8 mouse cellular contexts compared by ENCODE assay signal in the genomic region with DNA sequence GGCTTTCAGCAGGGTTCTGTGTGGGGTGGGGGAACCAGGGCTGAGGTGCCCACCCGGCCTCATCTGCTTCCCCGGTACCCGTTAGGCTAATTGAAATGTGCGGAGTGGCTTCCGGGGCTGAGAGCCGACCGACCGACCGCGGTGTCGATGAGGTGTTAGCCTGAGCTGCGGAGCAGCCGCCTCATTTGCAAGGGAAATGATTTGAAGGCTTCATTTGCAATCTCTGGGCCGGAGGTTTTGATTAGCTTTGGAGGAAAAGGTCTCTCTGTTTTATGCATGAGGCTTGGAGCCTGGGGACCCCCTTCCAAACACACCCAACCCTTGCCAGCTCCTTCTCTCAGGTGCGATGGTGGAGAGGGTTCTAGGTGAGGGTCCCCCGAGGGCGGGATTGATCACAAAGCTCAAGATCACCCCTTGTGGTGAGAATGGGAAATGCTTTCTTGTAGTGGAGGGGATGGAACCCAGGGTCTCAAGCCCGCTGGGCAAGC.
DNase-seq lines count a peak whose midpoint lies in the region; ATAC-seq and TF ChIP-seq lines count a peak whose summit lies in the region.

No protein-coding gene starts in this region.

- H3K79me2 ChIP-seq in CH12.LX (replicated peaks; ENCODE audit: control insufficient read depth, extremely low read depth, insufficient read depth, poor library complexity, severe bottlenecking) = no peaks in the 10 kb centered on the region

- peak overlapping the region; percentile 60 for H3K4me2 ChIP-seq in CH12.LX (ENCODE audit: insufficient read depth, low read depth, poor library complexity, severe bottlenecking)
- peak overlapping the region; percentile 39 for H3K4me2 ChIP-seq in embryonic facial prominence, embryonic 13.5 days
- H3K4me2 ChIP-seq in hindbrain, embryonic 14.5 days (replicated peaks) = peak overlapping the region; percentile 41
- H3K4me2 ChIP-seq in limb, embryonic 12.5 days = peak overlapping the region; percentile 31; the same call in 1 of the 2 replicates
- H3K4me2 ChIP-seq in neural tube, embryonic 11.5 days (ENCODE audit: low read depth) = peak overlapping the region; percentile 42

- H3K4me1 ChIP-seq in CH12.LX (ENCODE audit: control insufficient read depth in 1 of 2, insufficient read depth in 2 of 2) (peaks cover 5 to 18% of the 10 kb centered on the region in 2 experiments), G1E (ENCODE audit: insufficient read depth, low read depth, low read length) (no peaks in the 10 kb centered on the region)
- H3K4me1 ChIP-seq in embryonic facial prominence, embryonic 13.5 days = peaks cover 4% of the 10 kb centered on the region; the same call in 1 of the 2 replicates
- peaks cover 20% of the 10 kb centered on the region for H3K4me1 ChIP-seq in hindbrain, embryonic 14.5 days (replicated peaks; ENCODE audit: control insufficient read depth, insufficient read depth, low read length)
- H3K4me1 ChIP-seq in limb, embryonic 12.5 days (replicated peaks) = no peaks in the 10 kb centered on the region; the same call in 1 of the 2 replicates
- peaks cover 4% of the 10 kb centered on the region; the same call in 1 of the 2 replicates for H3K4me1 ChIP-seq in neural tube, embryonic 11.5 days (ENCODE audit: control insufficient read depth, insufficient read depth, low read length)

- ATAC-seq in G1E (ENCODE audit: extremely low read depth, insufficient number of reproducible peaks, low FRiP score, poor library complexity, severe bottlenecking) = no peak
- no peak for ATAC-seq in embryonic facial prominence, embryonic 13.5 days (ENCODE audit: insufficient number of reproducible peaks, insufficient read depth, low FRiP score, low TSS enrichment, low read depth)
- ATAC-seq in hindbrain, embryonic 14.5 days (ENCODE audit: low FRiP score) = no peak
- ATAC-seq in limb, embryonic 12.5 days (ENCODE audit: insufficient number of reproducible peaks, insufficient read depth, low FRiP score, low TSS enrichment, low read depth) = no peak
- ATAC-seq in neural tube, embryonic 11.5 days (ENCODE audit: insufficient read depth, low FRiP score, low TSS enrichment) = no peak

- peak; percentile 47 for TF ChIP-seq RAD21 in CH12.LX (IDR thresholded peaks at IDR 0.05; ENCODE audit: low read depth, low read length)

- DNase-seq in CH12.LX (ENCODE audit: extremely low read depth) (peak; percentile 77), G1E (ENCODE audit: low spot score) (peak; percentile 32)
- DNase-seq in hindbrain, embryonic 14.5 days (ENCODE audit: low spot score) = peak; percentile 77
- DNase-seq in neural tube, embryonic 11.5 days (ENCODE audit: low spot score) = peak; percentile 54
- DNase-seq in ovary, postnatal 14 days (ENCODE audit: low spot score) = no peak
- DNase-seq in right cerebral cortex, postnatal 4 days = no peak

- TF ChIP-seq CTCF in CH12.LX (conservative IDR thresholded peaks at IDR 0.05 in 1 of 2, IDR thresholded peaks at IDR 0.05 in 1 of 2; ENCODE audit: low read depth in 2 of 2, low read length in 2 of 2) (peak; percentile 71 to 92), G1E (IDR thresholded peaks at IDR 0.05; ENCODE audit: low read depth, low read length) (peak; percentile 28)

- dilution Hi-C loops in CH12.LX (cut with MboI; ENCODE audit: extremely low pct_ligation_motif_present, extremely low pct_unique_long_range_greater_than_20kb, low sequenced_read_pairs) = no loop called here

- in situ Hi-C loops in CH12.LX (cut with MboI; ENCODE audit: low pct_ligation_motif_present, low pct_unique_long_range_greater_than_20kb, low sequenced_read_pairs) = no loop called here

- H3K27me3 ChIP-seq in CH12.LX (replicated peaks) (peaks cover 83% of the 10 kb centered on the region), G1E (ENCODE audit: insufficient read depth, low read length) (peaks cover 40% of the 10 kb centered on the region)
- peaks cover 39% of the 10 kb centered on the region for H3K27me3 ChIP-seq in embryonic facial prominence, embryonic 13.5 days
- H3K27me3 ChIP-seq in hindbrain, embryonic 14.5 days (ENCODE audit: control insufficient read depth, insufficient read depth, low read length) = no peaks in the 10 kb centered on the region
- peaks cover 59% of the 10 kb centered on the region for H3K27me3 ChIP-seq in limb, embryonic 12.5 days
- H3K27me3 ChIP-seq in neural tube, embryonic 11.5 days (ENCODE audit: control insufficient read depth, insufficient read depth, low read length) = peaks cover 5% of the 10 kb centered on the region; the same call in 1 of the 2 replicates

- no peak for TF ChIP-seq POLR2A in CH12.LX (IDR thresholded peaks at IDR 0.05; ENCODE audit: low read depth, low read length)

- peaks cover 22% of the 10 kb centered on the region for H3K9me3 ChIP-seq in CH12.LX (replicated peaks; ENCODE audit: low read length)
- H3K9me3 ChIP-seq in G1E (replicated peaks) = no peaks in the 10 kb centered on the region
- H3K9me3 ChIP-seq in embryonic facial prominence, embryonic 13.5 days = no peaks in the 10 kb centered on the region
- no peaks in the 10 kb centered on the region for H3K9me3 ChIP-seq in hindbrain, embryonic 14.5 days (ENCODE audit: control insufficient read depth, low read length)
- no peaks in the 10 kb centered on the region for H3K9me3 ChIP-seq in limb, embryonic 12.5 days
- no peaks in the 10 kb centered on the region for H3K9me3 ChIP-seq in neural tube, embryonic 11.5 days (ENCODE audit: control insufficient read depth, low read length)

- H3K36me3 ChIP-seq in CH12.LX (replicated peaks in 1 of 2; ENCODE audit: control insufficient read depth in 1 of 2, insufficient read depth in 1 of 2, low read length in 1 of 2) = no peaks in the 10 kb centered on the region
- H3K36me3 ChIP-seq in G1E (replicated peaks) = no peaks in the 10 kb centered on the region
- H3K36me3 ChIP-seq in embryonic facial prominence, embryonic 13.5 days = no peaks in the 10 kb centered on the region
- H3K36me3 ChIP-seq in hindbrain, embryonic 14.5 days (replicated peaks; ENCODE audit: control insufficient read depth, insufficient read depth) = no peaks in the 10 kb centered on the region
- H3K36me3 ChIP-seq in limb, embryonic 12.5 days = no peaks in the 10 kb centered on the region
- H3K36me3 ChIP-seq in neural tube, embryonic 11.5 days (ENCODE audit: control insufficient read depth, insufficient read depth, low read length) = no peaks in the 10 kb centered on the region

- no peak overlapping the region for H3K27ac ChIP-seq in CH12.LX (ENCODE audit: insufficient read depth, low read depth)
- H3K27ac ChIP-seq in embryonic facial prominence, embryonic 13.5 days = no peak overlapping the region
- H3K27ac ChIP-seq in hindbrain, embryonic 14.5 days = peak overlapping the region; percentile 49
- H3K27ac ChIP-seq in limb, embryonic 12.5 days = no peak overlapping the region
- H3K27ac ChIP-seq in neural tube, embryonic 11.5 days (ENCODE audit: low read depth, low read length) = no peak overlapping the region

- no peak overlapping the region for H3K9ac ChIP-seq in CH12.LX (ENCODE audit: insufficient read depth, low read depth)
- no peak overlapping the region for H3K9ac ChIP-seq in embryonic facial prominence, embryonic 13.5 days
- H3K9ac ChIP-seq in hindbrain, embryonic 14.5 days = peak overlapping the region; percentile 31; the same call in 1 of the 2 replicates
- no peak overlapping the region for H3K9ac ChIP-seq in limb, embryonic 12.5 days (replicated peaks)
- 0 out of 2 replicates have a peak overlapping the region, but pooled peaks have one; percentile 10 for H3K9ac ChIP-seq in neural tube, embryonic 11.5 days (ENCODE audit: low read length)

- WGBS in embryonic facial prominence, embryonic 13.5 days = 5% methylated on average over 18 of the region's 18 CpGs
- WGBS in hindbrain, embryonic 14.5 days = under 1% methylated on average over 18 of the region's 18 CpGs
- 3% methylated on average over 18 of the region's 18 CpGs for WGBS in limb, embryonic 12.5 days
- WGBS in neural tube, embryonic 11.5 days = 2% methylated on average over 18 of the region's 18 CpGs

- H3K4me3 ChIP-seq in CH12.LX (replicated peaks in 1 of 3; ENCODE audit: low read depth in 2 of 3, low read length in 2 of 3, poor library complexity in 1 of 3) = peak overlapping the region; percentile 7 to 17 (median 15)
- no peak overlapping the region for H3K4me3 ChIP-seq in G1E (ENCODE audit: low read depth, low read length)
- H3K4me3 ChIP-seq in embryonic facial prominence, embryonic 13.5 days = 0 out of 2 replicates have a peak overlapping the region, but pooled peaks have one; percentile 12
- no peak overlapping the region for H3K4me3 ChIP-seq in hindbrain, embryonic 14.5 days (replicated peaks; ENCODE audit: low read length)
- peak overlapping the region; percentile 8; the same call in 1 of the 2 replicates for H3K4me3 ChIP-seq in limb, embryonic 12.5 days (replicated peaks)
- peak overlapping the region; percentile 18; the same call in 1 of the 2 replicates for H3K4me3 ChIP-seq in neural tube, embryonic 11.5 days (ENCODE audit: low read depth, low read length)

- no peak for TF ChIP-seq EP300 in CH12.LX (IDR thresholded peaks at IDR 0.05; ENCODE audit: low read length)

TF ChIP-seq in CH12.LX, 34 proteins besides CTCF, POLR2A, EP300 and RAD21:
- TF ChIP-seq BHLHE40 (IDR thresholded peaks at IDR 0.05; ENCODE audit: low read depth, low read length) = peak; percentile 44; the same call in 1 of the 2 replicates
- TF ChIP-seq UBTF (IDR thresholded peaks at IDR 0.05; ENCODE audit: low read depth, low read length) = no peak
- no peak for TF ChIP-seq SIN3A (IDR thresholded peaks at IDR 0.05; ENCODE audit: low read length)
- TF ChIP-seq TBP (conservative IDR thresholded peaks at IDR 0.05; ENCODE audit: low read depth, low read length) = no peak
- peak; percentile 27 for TF ChIP-seq SMC3 (IDR thresholded peaks at IDR 0.05; ENCODE audit: low read depth, low read length)
- peak; percentile 21; the same call in 1 of the 2 replicates for TF ChIP-seq NRF1 (IDR thresholded peaks at IDR 0.05; ENCODE audit: low read depth, low read length)
- peak; percentile 71 for TF ChIP-seq ELF1 (IDR thresholded peaks at IDR 0.05; ENCODE audit: low read depth, low read length)
- TF ChIP-seq USF2 (conservative IDR thresholded peaks at IDR 0.05; ENCODE audit: low read depth, low read length) = no peak
- no peak for TF ChIP-seq IRF4 (IDR thresholded peaks at IDR 0.05; ENCODE audit: low read depth, low read length)
- no peak for TF ChIP-seq MAFK (IDR thresholded peaks at IDR 0.05; ENCODE audit: insufficient replicate concordance, low read length)
- no peak for TF ChIP-seq E2F4 (IDR thresholded peaks at IDR 0.05; ENCODE audit: insufficient replicate concordance, low read depth, low read length)
- TF ChIP-seq MAX (IDR thresholded peaks at IDR 0.05; ENCODE audit: low read length) = 0 out of 2 replicates have a peak, but pooled peaks have one; percentile 25
TF ChIP-seq in CH12.LX: peak in this region for 5.

Comparison
In these comparisons a context has a peak if more than half of its experiments do, and no peak if none do; other contexts are left out.
1. DNase-seq: peak in CH12.LX (single experiment), G1E (single experiment), hindbrain, embryonic 14.5 days (single experiment) and neural tube, embryonic 11.5 days (single experiment); none in ovary, postnatal 14 days (single experiment) and right cerebral cortex, postnatal 4 days (single experiment).
2. H3K4me3 ChIP-seq: peak in CH12.LX (3 of 3), embryonic facial prominence, embryonic 13.5 days (single experiment), limb, embryonic 12.5 days (single experiment) and neural tube, embryonic 11.5 days (single experiment); none in G1E (single experiment) and hindbrain, embryonic 14.5 days (single experiment).
3. H3K9ac ChIP-seq: peak in hindbrain, embryonic 14.5 days (single experiment) and neural tube, embryonic 11.5 days (single experiment); none in CH12.LX (single experiment), embryonic facial prominence, embryonic 13.5 days (single experiment) and limb, embryonic 12.5 days (single experiment).
4. Peak in every context shown above with its lines, with median percentiles within 50 percentile points of each other: H3K4me2 ChIP-seq.